Mouse (Mus musculus) gastrocnemius, adult 2 months (tissue): ENCODE data around the gene Corin. TPM values are rescaled to one million over a fixed set of nuclear protein-coding genes. Genes with fewer than 3 reads are reported as not detected.

Source experiments
- DNase-seq: peaks from one replicate; pipeline ENCODE4 v3.0.0; 2022
- H3K27ac ChIP-seq: fragments of 200-600 bp; 2 replicates; pipeline ENCODE4 v1.8.1; 2022; ENCODE audit warnings: mild to moderate bottlenecking
- H3K4me3 ChIP-seq: fragments of 200-600 bp; 2 replicates; pipeline ENCODE4 v1.8.1; 2022; ENCODE audit warnings: mild to moderate bottlenecking, moderate library complexity
- CTCF ChIP-seq: fragments of 200-600 bp; IDR thresholded peaks from 2 replicates; pipeline ENCODE4 v1.8.1; 2022; ENCODE audit warnings: antibody characterized with exemption, mild to moderate bottlenecking, moderate library complexity
- intact Hi-C: fragments of 180-260 bp; cut with DNase I; formaldehyde crosslinking; loops from one replicate; pipeline ENCODE4 v1.15.1; 2025
- total RNA-seq, 2 experiments: library from RNA; stranded (reverse); gene quantifications; 2 replicates each; pipeline ENCODE4 v1.2.3; 2021

The Corin gene
- total RNA-seq, 2 experiments from 2014 or later = 0.08 to 0.10 TPM

- no peak overlapping the region for H3K4me3 ChIP-seq
- intact Hi-C loops = no loop called here
- TF ChIP-seq CTCF = no peak
- no peak for DNase-seq
- H3K27ac ChIP-seq = no peak overlapping the region
Observed at GRCm38 (mm10) chr5:72348591-72348990, 155.7 kb downstream of the Corin start.

- TF ChIP-seq CTCF = no peak
- H3K27ac ChIP-seq = no peak overlapping the region
- intact Hi-C loops = no loop called here
- no peak for DNase-seq
- H3K4me3 ChIP-seq = no peak overlapping the region
Observed at GRCm38 (mm10) chr5:72335873-72336272, 168.4 kb downstream of the Corin start.

- no peak for DNase-seq
- TF ChIP-seq CTCF = no peak
- Histone ChIP-seq H3K4me3 (no peak overlapping the region), H3K27ac (no peak overlapping the region)
- intact Hi-C loops = no loop called here
Observed at GRCm38 (mm10) chr5:72332901-72333300, 171.4 kb downstream of the Corin start.

- H3K27ac ChIP-seq = no peak overlapping the region
- no peak for TF ChIP-seq CTCF
- H3K4me3 ChIP-seq = no peak overlapping the region
- intact Hi-C loops = no loop called here
- DNase-seq = no peak
Observed at GRCm38 (mm10) chr5:72331217-72331616, 173.1 kb downstream of the Corin start.

- Histone ChIP-seq H3K27ac (no peak overlapping the region), H3K4me3 (no peak overlapping the region)
- no peak for TF ChIP-seq CTCF
- no peak for DNase-seq
- intact Hi-C loops = no loop called here
Observed at GRCm38 (mm10) chr5:72330648-72331047, 173.6 kb downstream of the Corin start.

- no peak for DNase-seq
- TF ChIP-seq CTCF = no peak
- no peak overlapping the region for H3K4me3 ChIP-seq
- intact Hi-C loops = no loop called here
- no peak overlapping the region for H3K27ac ChIP-seq
Observed at GRCm38 (mm10) chr5:72329453-72329852, 174.8 kb downstream of the Corin start.

- no peak for TF ChIP-seq CTCF
- no peak for DNase-seq
- intact Hi-C loops = no loop called here
- Histone ChIP-seq H3K27ac (no peak overlapping the region), H3K4me3 (no peak overlapping the region)
Observed at GRCm38 (mm10) chr5:72315282-72315681, 189.0 kb downstream of the Corin start.

- Histone ChIP-seq H3K27ac (no peak overlapping the region), H3K4me3 (no peak overlapping the region)
- no peak for DNase-seq
- TF ChIP-seq CTCF = no peak
- intact Hi-C loops = no loop called here
Observed at GRCm38 (mm10) chr5:72298418-72299104, 205.7 kb downstream of the Corin start.

- Histone ChIP-seq H3K4me3 (no peak overlapping the region), H3K27ac (no peak overlapping the region)
- TF ChIP-seq CTCF = no peak
- intact Hi-C loops = no loop called here
- DNase-seq = no peak
Observed at GRCm38 (mm10) chr5:72285077-72285476, 219.2 kb downstream of the Corin start.

- DNase-seq = no peak
- no peak overlapping the region for H3K27ac ChIP-seq
- intact Hi-C loops = no loop called here
- TF ChIP-seq CTCF = no peak
- no peak overlapping the region for H3K4me3 ChIP-seq
Observed at GRCm38 (mm10) chr5:72282907-72283306, 221.4 kb downstream of the Corin start.

- no peak for DNase-seq
- H3K27ac ChIP-seq = no peak overlapping the region
- TF ChIP-seq CTCF = peak; percentile 79
- intact Hi-C loops = loop anchor here (1.0 kb wide), 1 partner anchor 97 kb away; no protein-coding TSS in a partner anchor
- H3K4me3 ChIP-seq = no peak overlapping the region
Observed at GRCm38 (mm10) chr5:72269652-72270051, 234.6 kb downstream of the Corin start.

GRCm38 (mm10) chr5:72269204-72269603, 235.1 kb downstream of the Corin start:
- Histone ChIP-seq H3K4me3 (no peak overlapping the region), H3K27ac (no peak overlapping the region)
- intact Hi-C loops = loop anchor here (1.0 kb wide), 1 partner anchor 97 kb away; no protein-coding TSS in a partner anchor
- no peak for DNase-seq
- no peak for TF ChIP-seq CTCF

GRCm38 (mm10) chr5:72266955-72267535, 237.2 kb downstream of the Corin start:
- TF ChIP-seq CTCF = no peak
- intact Hi-C loops = no loop called here
- H3K27ac ChIP-seq = peak overlapping the region; percentile 35; the same call in 1 of the 2 replicates
- no peak overlapping the region for H3K4me3 ChIP-seq
- no peak for DNase-seq

- intact Hi-C loops = no loop called here
- no peak for DNase-seq
- no peak for TF ChIP-seq CTCF
- Histone ChIP-seq H3K27ac (no peak overlapping the region), H3K4me3 (no peak overlapping the region)
Observed at GRCm38 (mm10) chr5:72264195-72264751, 240.0 kb downstream of the Corin start.
